Mouse (Mus musculus) heart, postnatal 0 days (tissue): ENCODE results near the gene Pde4dip.

Source experiments
- CTCF ChIP-seq: IDR thresholded peaks from 2 replicates; pipeline ENCODE4 v1.5.1; 2016; ENCODE audit warnings: antibody characterized with exemption, control low read depth, low read depth
- EP300 ChIP-seq: IDR thresholded peaks from 2 replicates; pipeline ENCODE4 v1.6.1; 2016; ENCODE audit warnings: antibody characterized with exemption, low read depth

GRCm38 (mm10) chr3:97774861-97775260 is 113.6 kb downstream of the Pde4dip start:
- TF ChIP-seq CTCF (no peak), EP300 (no peak)
